Mouse (Mus musculus): ENCODE data around the gene Trim7. TPM values are rescaled to one million over a fixed set of nuclear protein-coding genes. Genes with fewer than 3 reads are reported as not detected.

Trim7 gene
- total RNA-seq, 2 experiments from 2014 or later, result 2.6 to 2.8 TPM

DNA sequence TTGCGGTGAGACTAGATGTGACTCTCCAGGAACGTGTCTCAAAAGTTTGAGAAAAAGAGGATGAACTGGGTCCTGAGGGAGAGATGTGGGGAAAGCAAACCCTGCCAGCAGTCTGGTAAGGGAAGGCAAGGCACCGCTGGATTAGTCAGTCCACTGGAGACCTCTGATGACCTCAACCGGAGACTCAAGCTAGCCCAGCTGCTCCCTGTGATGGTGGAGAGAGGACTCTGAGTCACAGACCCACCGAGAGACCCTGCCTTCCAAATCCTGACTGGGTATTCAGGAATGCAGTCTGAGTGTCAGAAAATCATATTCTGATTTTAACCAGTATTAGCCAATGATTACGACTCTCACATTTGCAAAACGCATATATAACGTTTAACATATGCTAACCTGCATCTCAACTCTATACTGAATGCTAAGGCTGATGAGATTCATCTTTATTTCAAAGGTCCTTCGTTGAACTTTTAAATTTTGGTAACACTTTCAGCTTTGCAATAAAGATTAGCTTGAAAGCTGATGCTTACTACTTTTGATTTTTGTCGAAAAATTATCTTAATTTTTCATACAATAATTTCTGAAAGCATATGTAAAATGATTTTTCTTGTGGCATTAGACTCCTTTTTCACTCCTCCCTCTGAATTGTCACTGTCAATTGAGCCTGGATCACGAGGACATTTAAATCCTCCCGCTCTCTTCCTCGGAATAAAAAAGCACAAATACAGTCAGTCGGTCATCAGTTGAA lies 3.0 kb upstream of the Trim7 start:
- Histone ChIP-seq H3K27ac (no peak overlapping the region), H3K4me3 (peak overlapping the region; percentile 60)
- no peak for TF ChIP-seq CTCF (conservative IDR thresholded peaks at IDR 0.05)
- DNase-seq (ENCODE audit: low spot score in 2 of 2), result no peak

GRCm38 (mm10) chr11:48823536-48823972 lies 2.4 kb upstream of the Trim7 start:
- Histone ChIP-seq H3K4me3 (peak overlapping the region; percentile 60), H3K27ac (no peak overlapping the region)
- TF ChIP-seq CTCF (conservative IDR thresholded peaks at IDR 0.05), result 0 out of 2 replicates have a peak, but pooled peaks have one; percentile 15
- DNase-seq (ENCODE audit: low spot score in 2 of 2), result peak in 1 of 2 experiments; percentile 57

- peak overlapping the region; percentile 60 for H3K4me3 ChIP-seq
- TF ChIP-seq CTCF (conservative IDR thresholded peaks at IDR 0.05), result no peak
- no peak for DNase-seq (ENCODE audit: low spot score in 2 of 2)
- H3K27ac ChIP-seq, result no peak overlapping the region
Observed at GRCm38 (mm10) chr11:48824311-48824830, 1.6 kb upstream of the Trim7 start.

GRCm38 (mm10) chr11:48826752-48827096 lies 784 bp downstream of the Trim7 start:
- TF ChIP-seq CTCF (conservative IDR thresholded peaks at IDR 0.05), result no peak

GRCm38 (mm10) chr11:48827926-48828325 lies 2.0 kb downstream of the Trim7 start:
- no peak for DNase-seq (ENCODE audit: low spot score in 2 of 2)
- Histone ChIP-seq H3K4me3 (no peak overlapping the region), H3K27ac (peak overlapping the region; percentile 55)
- no peak for TF ChIP-seq CTCF (conservative IDR thresholded peaks at IDR 0.05)

More at GRCm38 (mm10) chr11:48826752-48827096, 784 bp downstream of the Trim7 start:
- no peak for DNase-seq (ENCODE audit: low spot score in 2 of 2)
- Histone ChIP-seq H3K27ac (peak overlapping the region; percentile 44; the same call in 1 of the 2 replicates), H3K4me3 (peak overlapping the region; percentile 37)

DNA sequence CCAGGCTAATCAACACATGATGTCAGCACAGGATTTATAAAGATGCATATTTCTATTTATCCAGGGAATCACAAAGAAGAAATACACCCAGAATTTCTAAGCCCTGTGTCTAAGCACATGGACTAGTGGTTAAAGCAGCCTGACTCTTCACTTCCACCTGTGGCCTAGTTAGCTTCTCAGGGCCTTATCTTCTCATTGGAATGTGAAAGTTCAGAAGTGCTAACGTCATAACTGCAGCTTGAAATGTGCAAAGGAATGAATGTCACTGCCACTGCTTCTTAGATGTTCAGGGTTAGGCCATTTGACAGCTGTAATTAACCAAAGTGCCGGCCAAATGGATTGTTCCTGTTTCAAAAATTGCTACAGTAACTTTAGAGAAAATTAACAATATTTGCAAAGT lies 4.3 kb downstream of the Trim7 start:
- Histone ChIP-seq H3K4me3 (no peak overlapping the region), H3K27ac (no peak overlapping the region)
- DNase-seq (ENCODE audit: low spot score in 2 of 2), result no peak
- no peak for TF ChIP-seq CTCF (conservative IDR thresholded peaks at IDR 0.05)

DNA sequence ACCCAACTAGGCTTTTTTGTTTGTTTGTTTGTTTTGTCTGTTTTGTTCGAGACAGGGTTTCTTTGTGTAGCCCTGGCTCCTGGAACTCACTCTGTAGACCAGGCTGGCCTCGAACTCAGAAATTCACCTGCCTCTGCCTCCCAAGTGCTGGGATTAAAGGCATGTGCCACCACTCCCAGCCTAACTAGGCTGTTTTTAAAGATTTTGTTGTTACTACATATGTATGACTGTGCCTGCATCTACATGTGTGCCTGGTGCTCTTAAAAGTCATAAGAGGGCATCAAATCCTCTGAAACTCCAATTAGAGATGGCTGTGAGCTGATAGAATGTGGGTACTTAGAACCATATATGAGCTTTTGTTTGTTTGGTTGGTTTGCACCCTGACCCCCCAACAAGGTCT lies 5.3 kb downstream of the Trim7 start:
- no peak for TF ChIP-seq CTCF (conservative IDR thresholded peaks at IDR 0.05)

DNA sequence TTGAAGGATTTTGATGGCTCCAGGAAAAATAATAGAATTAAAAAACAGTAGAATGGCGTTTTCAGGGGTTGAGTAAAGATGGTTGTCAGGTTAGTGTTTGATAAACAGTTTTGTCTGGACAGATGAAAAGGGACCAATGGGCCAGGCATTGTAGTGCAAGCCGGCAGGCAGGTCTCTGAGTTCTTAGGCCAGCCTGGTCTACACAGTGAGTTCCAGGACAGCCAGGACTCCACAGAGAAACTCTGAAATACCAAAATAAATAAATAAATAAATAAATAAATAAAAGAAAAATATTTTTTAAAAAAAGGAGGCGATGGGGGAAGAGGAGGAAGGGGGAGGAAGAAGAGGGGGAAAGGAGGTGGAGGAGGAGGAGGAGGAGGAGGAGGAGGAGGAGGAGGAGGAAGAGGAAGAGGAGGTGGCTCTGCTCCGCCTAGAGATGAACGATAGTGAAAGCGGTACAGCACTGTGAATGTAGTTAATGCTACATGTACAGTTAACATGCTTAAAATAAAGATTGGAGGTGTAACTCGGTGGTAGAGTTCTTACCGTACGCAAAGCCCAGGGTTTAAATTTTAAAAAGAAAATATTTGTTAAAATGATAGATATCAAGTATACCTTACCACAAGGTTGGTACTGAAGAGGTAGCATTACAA lies 7.3 kb downstream of the Trim7 start:
- H3K27ac ChIP-seq, result 0 out of 2 replicates have a peak overlapping the region, but pooled peaks have one; percentile 32
- peak overlapping the region; percentile 67 for H3K4me3 ChIP-seq

More for the DNA sequence above, 5.3 kb downstream of the Trim7 start:
- Histone ChIP-seq H3K27ac (no peak overlapping the region), H3K4me3 (no peak overlapping the region)
- no peak for DNase-seq (ENCODE audit: low spot score in 2 of 2)

DNA sequence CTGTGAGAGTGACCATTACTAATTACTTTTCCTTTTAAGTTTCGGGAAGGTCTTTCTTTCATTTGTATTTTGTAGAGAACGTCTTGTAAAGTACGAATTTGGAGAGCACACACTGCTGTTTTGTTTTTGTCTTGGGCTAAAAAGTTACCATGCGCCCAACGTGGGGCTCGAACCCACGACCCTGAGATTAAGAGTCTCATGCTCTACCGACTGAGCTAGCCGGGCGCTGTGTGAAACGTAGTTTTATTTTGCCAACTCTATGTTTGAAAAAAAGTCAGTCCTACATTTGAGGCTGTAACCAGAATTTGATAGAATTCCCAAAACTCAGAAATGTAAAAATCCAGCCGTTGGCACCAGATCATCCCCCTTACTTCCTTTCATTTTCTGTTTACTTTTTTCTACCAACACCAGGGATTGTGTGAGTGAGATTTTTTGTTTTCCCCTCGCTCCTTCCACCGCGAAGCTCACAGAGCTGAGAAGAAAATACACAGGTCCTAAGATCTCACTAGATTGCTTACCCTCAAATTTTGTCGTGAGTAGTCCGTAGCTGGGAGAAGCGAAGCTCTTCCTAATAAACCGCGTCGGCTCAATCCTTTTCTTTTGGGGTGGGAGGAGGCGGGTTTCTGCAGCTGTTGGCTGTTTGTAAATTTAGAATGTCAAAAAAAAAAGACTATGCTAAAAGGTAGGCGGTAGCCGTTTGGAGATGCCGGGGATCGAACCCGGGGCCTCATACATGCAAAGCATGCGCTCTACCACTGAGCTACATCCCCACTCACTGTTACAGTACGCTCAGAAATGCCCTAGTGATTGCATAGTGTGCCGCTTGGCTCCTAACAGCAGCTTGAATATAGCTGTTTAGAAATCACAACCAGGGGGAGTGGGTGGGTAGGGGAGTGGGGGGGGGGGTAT lies 8.0 kb downstream of the Trim7 start:
- H3K4me3 ChIP-seq, result peak overlapping the region; percentile 67
- TF ChIP-seq CTCF (conservative IDR thresholded peaks at IDR 0.05), result no peak
- H3K27ac ChIP-seq, result peak overlapping the region; percentile 90

More for the DNA sequence above, 7.3 kb downstream of the Trim7 start:
- no peak for DNase-seq (ENCODE audit: low spot score in 2 of 2)
- no peak for TF ChIP-seq CTCF (conservative IDR thresholded peaks at IDR 0.05)

GRCm38 (mm10) chr11:48835923-48836322 lies 10.0 kb downstream of the Trim7 start:
- no peak for TF ChIP-seq CTCF (conservative IDR thresholded peaks at IDR 0.05)
- Histone ChIP-seq H3K4me3 (no peak overlapping the region), H3K27ac (no peak overlapping the region)
- DNase-seq (ENCODE audit: low spot score in 2 of 2), result no peak

More for the DNA sequence above, 8.0 kb downstream of the Trim7 start:
- peak; percentile 90 to 93 for DNase-seq (ENCODE audit: low spot score in 2 of 2)

GRCm38 (mm10) chr11:48836990-48837309 lies 11.0 kb downstream of the Trim7 start:
- Histone ChIP-seq H3K4me3 (peak overlapping the region; percentile 85), H3K27ac (peak overlapping the region; percentile 70; the same call in 1 of the 2 replicates)
- DNase-seq (ENCODE audit: low spot score in 2 of 2), result no peak
- no peak for TF ChIP-seq CTCF (conservative IDR thresholded peaks at IDR 0.05)

All from layer of hippocampus, adult 2 months (tissue).